Mouse (Mus musculus) heart, embryonic 14.5 days (tissue): ENCODE results near the gene Phlda3. TPM values are rescaled to one million over a fixed set of nuclear protein-coding genes. Genes with fewer than 3 reads are reported as not detected.
A peak's percentile ranks its signal among the peaks of the same experiment; 100 is the strongest.

Experiments
- ATAC-seq: fragments of 200-750 bp; cut with Nextera tagmentation; 2 replicates; pipeline ENCODE4 v1.8.0; 2017; ENCODE audit warnings: low read depth, moderate TSS enrichment; ENCODE audit not compliant: insufficient number of reproducible peaks, insufficient read depth, low FRiP score
- H3K27ac ChIP-seq, 2 experiments: fragments of 200-500 bp in 1 of 2; fragments of 300-500 bp in 1 of 2; sonication (generic) in 1 of 2; replicated peaks in 1 of 2; 2 replicates each; pipeline ENCODE4 v1.5.1; 2012 to 2014; ENCODE audit warnings: low read depth in 2 of 2, low read length in 2 of 2, control low read depth in 1 of 2, mild to moderate bottlenecking in 1 of 2, mixed read lengths in 1 of 2; ENCODE audit not compliant: control insufficient read depth in 1 of 2, insufficient read depth in 1 of 2
- H3K27me3 ChIP-seq: fragments of 300-500 bp; sonication (generic); 2 replicates; pipeline ENCODE4 v1.6.1; 2014; ENCODE audit warnings: mild to moderate bottlenecking, low read length, control low read depth; ENCODE audit not compliant: control insufficient read depth, insufficient read depth
- H3K36me3 ChIP-seq: fragments of 300-500 bp; sonication (generic); 2 replicates; pipeline ENCODE4 v1.6.1; 2014; ENCODE audit warnings: mild to moderate bottlenecking, control low read depth, low read length, mixed read lengths; ENCODE audit not compliant: control insufficient read depth, insufficient read depth
- H3K4me1 ChIP-seq, 2 experiments: fragments of 200-500 bp in 1 of 2; fragments of 300-500 bp in 1 of 2; sonication (generic) in 1 of 2; 2 replicates each; pipeline ENCODE4 v1.6.1; 2012 to 2014; ENCODE audit warnings: low read length in 2 of 2, control low read depth in 1 of 2, mixed read lengths in 1 of 2; ENCODE audit not compliant: control insufficient read depth in 2 of 2, insufficient read depth in 2 of 2
- H3K4me2 ChIP-seq: fragments of 300-500 bp; sonication (generic); 2 replicates; pipeline ENCODE4 v1.6.1; 2014; ENCODE audit warnings: mild to moderate bottlenecking, low read length
- H3K4me3 ChIP-seq, 2 experiments: fragments of 200-500 bp in 1 of 2; fragments of 300-500 bp in 1 of 2; sonication (generic) in 1 of 2; 2 replicates each; pipeline ENCODE4 v1.5.1; 2012 to 2014; ENCODE audit warnings: low read length in 2 of 2, mild to moderate bottlenecking in 2 of 2, control low read depth in 1 of 2, low read depth in 1 of 2, moderate library complexity in 1 of 2; ENCODE audit not compliant: control insufficient read depth in 1 of 2, insufficient read depth in 1 of 2
- H3K9ac ChIP-seq: fragments of 300-500 bp; sonication (generic); 2 replicates; pipeline ENCODE4 v1.6.1; 2014; ENCODE audit warnings: mild to moderate bottlenecking, low read length
- H3K9me3 ChIP-seq: fragments of 300-500 bp; sonication (generic); 2 replicates; pipeline ENCODE4 v1.6.1; 2016; ENCODE audit warnings: low read length, control low read depth; ENCODE audit not compliant: control insufficient read depth
- WGBS: fragments of 180-500 bp; shearing (Covaris S2); extraction: QIAGEN DNeasy Blood & Tissue Kit; methylation state at CpG from one replicate; pipeline ENCODE4 v1.1.7; 2014; 5-methylcytosine and 5-hydroxymethylcytosine counted together
- polyA plus RNA-seq: library from polyadenylated mRNA; unstranded; fragments of >200 nt; fragmentation: Nextera tagmentation; extraction: Ambion mirVana; gene quantifications from 2 replicates; pipeline ENCODE4 v1.2.1, GENCODE M21; 2014

The Phlda3 gene
- polyA plus RNA-seq, 1 experiment from 2014 or later: 77.2 TPM

- no peak overlapping the region for H3K4me3 ChIP-seq
- no peaks in the 10 kb centered on the region for H3K27me3 ChIP-seq
- WGBS: 36% methylated on average over 6 of the region's 6 CpGs
- H3K9ac ChIP-seq: peak overlapping the region; percentile 54
- ATAC-seq: no peak
- H3K4me2 ChIP-seq: peak overlapping the region; percentile 40
- H3K27ac ChIP-seq: peak overlapping the region; percentile 71 to 92
- H3K9me3 ChIP-seq: no peaks in the 10 kb centered on the region
- peaks cover 66 to 88% of the 10 kb centered on the region in 2 experiments for H3K4me1 ChIP-seq
- peaks cover 10% of the 10 kb centered on the region; the same call in 1 of the 2 replicates for H3K36me3 ChIP-seq
These were observed 30.5 kb upstream of the Phlda3 start for GRCm38 (mm10) chr1:135735460-135735859.

- Histone ChIP-seq H3K27me3 (no peaks in the 10 kb centered on the region), H3K4me3 (no peak overlapping the region), H3K4me1 (peaks cover 30 to 35% of the 10 kb centered on the region in 2 experiments), H3K9me3 (no peaks in the 10 kb centered on the region), H3K36me3 (peaks cover 67% of the 10 kb centered on the region), H3K9ac (no peak overlapping the region), H3K27ac (no peak overlapping the region), H3K4me2 (no peak overlapping the region)
- WGBS: 85% methylated on average over 7 of the region's 7 CpGs
- ATAC-seq: no peak
These were observed 20.9 kb upstream of the Phlda3 start for GRCm38 (mm10) chr1:135744987-135745386.

GRCm38 (mm10) chr1:135746248-135746647, 19.7 kb upstream of the Phlda3 start:
- Histone ChIP-seq H3K4me2 (no peak overlapping the region), H3K9me3 (no peaks in the 10 kb centered on the region), H3K27me3 (no peaks in the 10 kb centered on the region), H3K9ac (no peak overlapping the region), H3K4me3 (no peak overlapping the region), H3K27ac (no peak overlapping the region), H3K4me1 (peaks cover 22 to 23% of the 10 kb centered on the region in 2 experiments), H3K36me3 (peaks cover 74% of the 10 kb centered on the region)
- 73% methylated on average over 4 of the region's 4 CpGs for WGBS
- no peak for ATAC-seq

GRCm38 (mm10) chr1:135752737-135753348, 13.1 kb upstream of the Phlda3 start:
- ATAC-seq: peak; percentile 94
- H3K36me3 ChIP-seq: peaks cover 49% of the 10 kb centered on the region
- no peak overlapping the region for H3K4me3 ChIP-seq
- H3K27ac ChIP-seq: peak overlapping the region; percentile 44 to 58
- H3K4me2 ChIP-seq: no peak overlapping the region
- no peaks in the 10 kb centered on the region for H3K27me3 ChIP-seq
- 10% methylated on average over 10 of the region's 10 CpGs for WGBS
- H3K4me1 ChIP-seq: peaks cover 12 to 17% of the 10 kb centered on the region in 2 experiments
- H3K9me3 ChIP-seq: no peaks in the 10 kb centered on the region
- H3K9ac ChIP-seq: no peak overlapping the region

- 46% methylated on average over 9 of the region's 9 CpGs for WGBS
- H3K4me3 ChIP-seq: no peak overlapping the region
- H3K36me3 ChIP-seq: peaks cover 24% of the 10 kb centered on the region
- no peaks in the 10 kb centered on the region for H3K27me3 ChIP-seq
- H3K9ac ChIP-seq: no peak overlapping the region
- no peak for ATAC-seq
- H3K27ac ChIP-seq: no peak overlapping the region
- no peaks in the 10 kb centered on the region for H3K9me3 ChIP-seq
- no peak overlapping the region for H3K4me2 ChIP-seq
- peaks cover 12 to 17% of the 10 kb centered on the region in 2 experiments for H3K4me1 ChIP-seq
These were observed 10.6 kb upstream of the Phlda3 start for GRCm38 (mm10) chr1:135755287-135755686.

DNA sequence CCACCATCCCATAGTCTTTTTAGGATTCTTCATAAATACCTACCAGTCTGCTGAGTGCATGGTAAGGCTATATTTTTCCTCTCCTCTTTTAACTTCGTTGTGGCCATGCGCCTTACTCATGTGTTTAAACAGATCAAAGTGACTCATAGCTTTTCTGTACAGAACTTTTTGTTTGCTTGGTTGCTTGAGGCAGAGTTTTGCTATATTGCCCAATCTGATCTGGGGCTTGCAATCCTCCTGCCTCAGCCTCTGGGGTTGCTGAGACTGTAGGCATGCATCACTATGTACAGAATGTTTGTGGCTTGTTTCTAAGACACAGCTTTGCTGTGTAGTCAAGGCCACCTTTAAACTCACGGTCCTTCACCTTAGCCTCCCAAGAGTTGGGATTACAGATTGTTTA, 10.0 kb upstream of the Phlda3 start:
- ATAC-seq: no peak
- no peaks in the 10 kb centered on the region for H3K9me3 ChIP-seq
- no peak overlapping the region for H3K4me3 ChIP-seq
- 76% methylated on average over 3 of the region's 3 CpGs for WGBS
- H3K4me2 ChIP-seq: no peak overlapping the region
- H3K27ac ChIP-seq: no peak overlapping the region
- H3K4me1 ChIP-seq: peaks cover 12 to 17% of the 10 kb centered on the region in 2 experiments
- no peaks in the 10 kb centered on the region for H3K27me3 ChIP-seq
- H3K9ac ChIP-seq: no peak overlapping the region
- H3K36me3 ChIP-seq: peaks cover 18% of the 10 kb centered on the region

GRCm38 (mm10) chr1:135757287-135757686, 8.6 kb upstream of the Phlda3 start:
- Histone ChIP-seq H3K9ac (no peak overlapping the region), H3K9me3 (no peaks in the 10 kb centered on the region), H3K36me3 (peaks cover 4% of the 10 kb centered on the region), H3K27ac (no peak overlapping the region), H3K4me3 (no peak overlapping the region), H3K4me1 (peaks cover 12 to 17% of the 10 kb centered on the region in 2 experiments), H3K4me2 (no peak overlapping the region), H3K27me3 (no peaks in the 10 kb centered on the region)
- WGBS: 45% methylated on average over 8 of the region's 8 CpGs
- ATAC-seq: no peak

DNA sequence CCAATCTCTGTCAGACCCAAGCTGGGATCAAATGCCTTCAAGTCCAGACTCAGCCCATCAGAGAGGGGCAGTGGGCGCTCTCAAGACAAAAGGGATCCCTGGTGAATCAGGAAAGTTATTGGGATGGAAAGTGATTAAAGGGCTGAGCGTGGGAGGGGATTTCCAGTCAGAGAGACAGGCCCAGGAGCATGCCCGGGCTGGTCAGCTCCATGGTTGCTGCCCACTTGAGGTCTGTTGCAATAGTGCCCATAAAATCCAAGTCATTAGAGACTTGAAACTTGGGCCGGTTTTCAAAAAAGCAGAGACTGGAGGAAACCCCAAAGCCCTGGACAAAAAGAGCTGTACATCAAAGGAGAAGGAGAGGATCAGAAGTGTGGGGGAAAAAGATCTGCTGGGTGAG, 6.2 kb upstream of the Phlda3 start:
- 89% methylated on average over 4 of the region's 4 CpGs for WGBS
- H3K4me1 ChIP-seq: peaks cover 20 to 27% of the 10 kb centered on the region in 2 experiments
- H3K27me3 ChIP-seq: no peaks in the 10 kb centered on the region
- no peak overlapping the region for H3K4me2 ChIP-seq
- H3K9me3 ChIP-seq: no peaks in the 10 kb centered on the region
- no peak overlapping the region for H3K27ac ChIP-seq
- no peak overlapping the region for H3K9ac ChIP-seq
- H3K36me3 ChIP-seq: no peaks in the 10 kb centered on the region
- no peak overlapping the region for H3K4me3 ChIP-seq
- no peak for ATAC-seq
